Mouse (Mus musculus) right cerebral cortex, postnatal 10 days (tissue): Measurements from ENCODE around the gene Cbx2.

ENCODE experiments used
- DNase-seq, 2 experiments: peaks; one replicate each; pipeline ENCODE4 v3.0.0; 2021; ENCODE audit warnings: low spot score in 2 of 2

The Cbx2 gene

DNA sequence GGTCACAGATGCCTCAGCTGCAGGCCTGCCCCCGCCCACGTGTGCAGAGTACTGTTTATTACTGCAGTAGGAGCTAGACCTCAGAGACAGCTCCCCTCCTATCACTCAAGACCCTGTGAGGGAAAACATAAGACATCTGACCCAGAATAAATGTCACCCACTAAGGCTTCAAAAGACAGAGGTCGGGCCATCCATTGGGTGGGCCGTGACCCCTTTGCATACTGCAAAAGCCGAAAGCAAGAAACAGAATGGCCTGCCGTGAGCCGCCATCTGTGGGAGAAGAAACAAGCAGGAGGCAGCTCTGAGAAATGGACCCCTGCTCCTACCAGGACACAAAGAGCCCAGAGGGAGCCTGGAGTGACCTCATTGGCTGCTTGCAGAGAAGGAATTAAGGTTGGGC, 5.3 kb upstream of the Cbx2 start:
- no peak for DNase-seq

DNA sequence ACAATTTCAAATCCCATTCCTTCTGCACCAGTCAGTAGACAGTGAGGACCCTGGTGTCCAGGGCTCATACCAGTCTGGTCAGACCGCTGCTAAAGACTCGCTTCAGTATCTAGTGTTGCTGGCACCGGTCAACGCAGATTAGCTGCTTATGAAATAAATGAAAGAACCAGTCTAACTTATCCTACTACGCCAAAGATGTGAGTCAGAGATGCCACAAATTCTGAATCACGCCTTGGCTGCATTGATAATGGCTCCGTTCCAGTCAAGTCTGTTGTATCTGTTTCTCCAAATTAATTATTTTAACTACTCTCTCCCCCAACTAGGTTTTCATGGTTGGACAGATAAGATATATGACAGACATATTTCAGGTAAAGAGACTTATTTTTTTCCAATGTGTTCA, 1.6 kb upstream of the Cbx2 start:
- DNase-seq, result no peak

DNA sequence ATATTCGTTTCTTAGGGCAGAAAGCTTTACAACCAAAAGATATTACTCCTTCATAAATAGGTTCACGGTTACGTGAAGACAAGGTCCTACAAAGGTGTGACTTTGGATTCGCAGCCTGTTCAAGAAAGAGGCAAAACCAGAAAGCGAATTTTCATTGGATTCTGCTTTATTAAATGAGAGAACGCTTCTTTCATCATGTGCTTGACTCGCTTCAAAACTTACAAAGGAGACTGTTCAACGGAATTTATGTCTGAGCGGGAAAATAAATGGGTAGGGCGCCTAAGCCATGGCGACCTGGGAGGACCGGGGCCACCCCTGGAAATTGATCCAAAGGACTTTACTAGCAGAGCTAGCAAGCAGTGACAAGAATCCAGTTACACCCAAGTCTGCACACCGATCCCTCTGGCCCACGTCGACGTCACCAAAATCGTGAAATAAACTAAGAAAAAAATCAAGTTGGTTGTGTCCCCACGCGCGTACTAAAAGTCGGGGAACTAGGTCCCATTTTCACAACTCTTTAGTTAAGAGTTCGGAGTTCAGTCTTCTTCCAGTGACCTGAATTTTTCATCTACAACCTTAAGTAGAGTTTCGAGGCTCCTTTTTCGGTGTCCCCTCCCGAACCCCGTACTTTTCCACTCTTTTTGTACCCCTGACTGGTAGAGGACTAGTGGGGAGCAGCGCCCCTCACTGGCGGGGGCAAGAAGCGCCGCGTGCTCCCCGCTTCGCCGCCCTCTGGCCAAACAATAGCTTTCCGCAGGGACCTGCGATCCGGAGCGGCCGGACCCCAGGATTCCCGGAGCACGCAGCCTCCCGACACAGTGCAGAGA, 481 bp upstream of the Cbx2 start:
- DNase-seq, result no peak

DNA sequence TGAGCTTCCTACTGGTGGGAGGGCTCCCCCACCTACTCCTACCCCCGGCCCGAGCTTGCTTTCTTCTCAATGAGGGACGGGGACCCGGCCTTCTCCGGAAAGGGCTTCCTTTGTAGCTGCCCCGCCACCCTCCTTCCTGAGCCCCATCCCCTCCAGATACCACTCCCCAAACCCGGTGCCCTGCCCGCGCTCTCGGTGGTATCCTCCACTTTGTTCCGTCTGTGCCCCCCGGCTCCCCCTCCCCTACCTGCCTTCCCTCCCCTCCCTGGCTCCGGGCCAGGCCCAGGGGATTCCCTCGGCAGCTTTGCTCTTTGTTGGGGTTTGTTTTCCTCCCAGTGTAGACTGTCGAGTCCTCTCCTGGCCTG, 836 bp downstream of the Cbx2 start:
- DNase-seq, result peak in 1 of 2 experiments; percentile 39

DNA sequence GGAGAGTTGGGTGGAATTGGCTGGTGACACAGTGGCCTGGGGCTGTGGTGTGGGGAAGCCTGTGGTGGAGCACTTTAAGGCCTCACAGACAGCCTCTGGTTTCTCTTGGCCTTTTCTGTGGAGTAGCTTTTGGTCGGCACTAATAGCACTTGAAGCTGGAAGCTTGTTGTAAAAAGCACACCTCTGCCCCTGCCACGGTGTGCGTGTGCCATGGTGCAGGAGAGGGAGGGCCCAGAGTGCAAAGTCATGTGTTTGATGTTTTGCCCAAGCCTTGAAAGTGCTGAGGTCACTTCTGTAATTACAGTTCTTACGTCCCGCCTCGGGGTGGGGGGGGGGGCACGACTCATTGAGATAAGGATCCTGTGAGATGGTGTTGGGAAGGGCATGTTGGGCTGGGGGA, 1.5 kb downstream of the Cbx2 start:
- no peak for DNase-seq

DNA sequence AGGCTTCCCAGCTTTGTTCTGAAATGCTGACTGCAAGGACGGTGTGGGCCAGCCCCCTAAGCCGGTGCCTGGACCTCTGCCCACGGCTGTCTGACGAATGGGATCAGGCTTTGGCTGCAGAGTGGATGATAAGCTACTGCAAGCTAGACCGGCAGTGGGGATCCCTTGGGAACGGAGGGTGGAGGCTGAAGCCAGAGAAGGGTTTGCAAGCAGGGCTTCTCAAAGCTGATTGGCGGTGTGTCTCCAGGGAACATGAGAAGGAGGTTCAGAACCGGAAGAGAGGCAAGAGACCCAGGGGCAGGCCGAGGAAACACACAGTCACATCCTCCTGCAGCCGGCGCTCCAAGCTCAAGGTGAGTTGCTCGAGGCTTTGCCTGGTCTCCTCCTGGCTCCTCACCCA, 3.4 kb downstream of the Cbx2 start:
- no peak for DNase-seq

DNA sequence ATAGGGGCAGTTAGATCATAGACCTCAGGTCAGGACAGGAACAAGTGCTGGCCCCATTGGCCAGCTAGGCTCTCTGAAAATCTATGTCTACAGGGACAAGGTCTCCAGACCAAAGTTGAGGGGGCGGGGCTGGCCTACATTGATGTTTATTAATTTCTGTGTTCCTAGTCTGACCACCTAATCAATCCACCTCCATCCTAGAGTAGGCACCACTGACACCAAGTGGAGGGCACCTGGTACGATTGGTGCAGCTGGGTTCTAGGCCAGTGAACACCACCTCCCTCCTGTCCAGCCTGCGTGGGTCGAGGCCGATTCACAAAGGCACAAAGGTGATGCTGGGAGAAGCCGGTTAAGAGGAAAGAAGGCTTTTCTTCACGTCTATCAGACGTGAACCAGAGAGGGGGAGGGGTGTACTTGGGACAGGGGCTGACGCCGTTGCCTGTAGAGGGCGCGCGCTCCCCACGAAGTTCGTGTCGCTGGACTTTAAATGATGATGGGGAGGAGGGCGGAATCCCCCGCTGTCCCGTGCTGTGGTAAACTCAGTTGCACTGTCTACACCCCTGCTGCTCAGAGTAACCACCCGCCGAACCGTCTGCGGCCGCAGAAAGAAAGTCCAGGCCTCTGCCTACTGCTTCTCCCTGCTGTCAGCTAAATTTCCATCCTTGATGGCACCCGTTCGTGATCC, 11.3 kb downstream of the Cbx2 start:
- DNase-seq, result peak; percentile 79 to 87

DNA sequence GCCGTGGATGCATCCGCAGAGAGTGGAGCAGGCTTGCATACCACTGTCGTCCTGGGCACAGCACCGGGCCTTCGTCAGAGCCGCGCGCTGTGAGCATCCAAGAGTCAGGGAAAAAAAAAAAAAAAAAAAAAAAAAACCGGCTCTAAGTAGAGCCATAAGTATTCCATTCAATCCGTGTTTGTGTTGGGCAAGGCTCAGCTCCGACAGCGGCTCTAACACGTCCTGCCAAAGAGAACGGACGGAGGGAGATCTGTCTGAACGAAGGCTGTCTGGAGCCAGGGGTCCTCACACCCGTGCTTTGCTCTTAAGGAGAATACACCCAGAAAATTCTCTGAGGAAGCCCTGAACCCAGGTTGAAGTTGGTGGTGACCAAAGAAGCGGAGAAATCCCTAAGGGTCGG, 11.9 kb downstream of the Cbx2 start:
- peak in 1 of 2 experiments; percentile 43 for DNase-seq

DNA sequence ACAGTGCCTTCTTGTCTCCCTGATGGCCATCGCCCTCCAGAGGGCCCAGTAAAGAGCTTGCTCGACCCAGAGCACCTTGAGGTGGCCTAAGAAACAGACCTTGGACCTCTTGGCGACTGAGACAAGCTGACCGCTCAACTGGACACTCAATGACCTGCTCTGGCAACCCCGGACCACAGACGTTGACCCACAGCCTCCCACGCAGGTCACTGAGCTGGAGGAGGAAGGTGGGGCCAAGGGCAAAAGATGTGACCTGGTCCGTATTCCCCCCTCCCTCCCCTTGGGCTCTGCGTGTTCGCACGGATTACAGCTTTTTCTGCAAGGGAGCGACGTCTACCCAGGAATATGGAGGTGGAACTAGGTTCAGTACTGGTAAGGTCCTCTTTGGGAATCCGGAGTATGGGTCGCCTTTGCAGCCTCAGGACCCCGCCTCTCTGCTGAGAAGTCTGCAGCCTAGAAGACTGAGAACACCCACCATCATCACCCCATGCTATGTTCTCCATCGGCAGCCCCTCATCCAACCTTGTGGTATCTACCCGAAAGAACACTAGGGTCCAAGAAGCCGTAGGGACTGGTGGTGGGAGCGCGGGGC, 12.4 kb downstream of the Cbx2 start:
- peak; percentile 39 to 53 for DNase-seq

DNA sequence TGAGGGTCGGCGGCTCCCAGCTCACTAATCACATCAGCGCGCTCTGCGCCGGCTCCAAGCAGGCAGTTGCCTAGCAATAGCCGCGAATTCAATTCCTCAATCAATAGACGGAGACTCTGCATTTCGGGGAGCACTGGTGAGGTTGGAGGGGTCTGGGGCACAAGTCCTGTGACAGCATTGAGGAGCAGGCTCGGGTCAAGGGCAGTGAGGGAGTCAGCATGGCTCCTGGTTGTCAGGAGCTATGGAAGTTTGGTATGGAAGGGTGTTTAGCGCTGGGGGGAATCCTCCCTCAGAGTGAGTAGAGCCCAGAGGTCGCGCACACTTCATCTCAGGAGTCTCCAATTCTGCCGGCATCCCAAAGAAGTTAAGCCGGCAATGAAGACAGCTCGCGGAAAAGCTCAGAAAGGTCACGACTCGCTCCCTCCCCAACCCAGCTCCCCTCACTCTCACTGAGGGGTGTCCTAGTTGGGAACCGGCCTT, 13.0 kb downstream of the Cbx2 start:
- peak; percentile 44 to 50 for DNase-seq

DNA sequence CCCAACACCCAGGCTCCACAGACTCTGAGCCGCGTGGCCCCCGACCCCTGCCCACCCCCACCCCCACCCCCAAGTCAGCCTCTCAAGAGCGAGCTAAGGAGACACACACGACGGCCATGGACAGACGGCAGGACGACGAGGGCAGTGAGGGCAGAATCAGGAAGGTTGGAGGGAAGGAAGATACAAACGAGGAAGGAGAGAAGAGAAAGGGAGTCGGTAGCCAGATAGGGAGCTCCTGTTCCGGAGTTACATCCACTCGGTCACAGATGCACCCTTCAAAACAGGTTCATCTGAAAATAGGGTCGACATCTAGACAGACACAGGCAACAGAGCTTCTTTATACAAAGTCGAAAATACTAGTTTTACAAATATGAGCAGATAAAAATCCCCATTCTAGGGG, 13.7 kb downstream of the Cbx2 start:
- no peak for DNase-seq

DNA sequence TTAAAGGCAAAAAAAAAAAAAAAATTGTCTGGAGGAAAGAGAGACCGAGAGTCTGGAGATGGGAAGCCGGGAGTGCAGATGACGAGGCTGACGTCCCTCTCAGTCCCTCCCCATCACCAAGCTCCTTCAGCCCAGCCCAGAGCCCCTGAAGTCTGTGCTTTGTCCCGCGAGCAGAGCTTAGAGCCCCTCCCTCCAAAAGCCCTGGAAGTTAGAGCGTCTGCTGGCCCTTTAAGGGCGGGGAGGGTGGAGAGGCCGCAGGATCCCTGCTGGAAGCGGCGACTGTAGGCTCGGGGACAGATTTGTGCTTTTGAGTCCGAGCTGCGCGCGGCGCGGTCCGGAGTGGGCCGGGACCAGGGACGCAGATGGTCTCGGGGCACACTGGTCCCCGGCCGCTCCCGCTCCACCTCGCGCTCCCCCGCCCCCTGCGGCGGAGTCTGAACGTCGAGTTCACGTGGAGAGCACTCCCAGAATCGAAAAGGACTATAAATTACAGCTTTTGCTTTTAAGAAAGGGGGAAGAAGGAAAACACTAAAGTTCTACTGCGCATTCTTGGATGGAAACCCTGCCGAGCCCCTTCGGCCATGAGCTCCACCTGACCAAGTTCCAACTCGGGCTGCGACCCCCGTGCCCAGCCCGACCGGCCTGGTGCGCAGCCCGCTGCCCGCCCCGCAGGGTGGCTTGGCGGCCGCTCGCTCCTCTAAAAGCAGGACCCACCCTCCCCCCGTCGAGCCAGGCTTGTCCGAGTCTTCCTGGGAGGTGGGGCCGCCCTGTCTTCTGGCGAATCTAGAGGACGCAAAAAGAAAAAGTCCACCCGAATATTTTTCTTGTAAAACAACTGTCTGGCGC, 14.4 kb downstream of the Cbx2 start:
- peak; percentile 35 to 37 for DNase-seq

DNA sequence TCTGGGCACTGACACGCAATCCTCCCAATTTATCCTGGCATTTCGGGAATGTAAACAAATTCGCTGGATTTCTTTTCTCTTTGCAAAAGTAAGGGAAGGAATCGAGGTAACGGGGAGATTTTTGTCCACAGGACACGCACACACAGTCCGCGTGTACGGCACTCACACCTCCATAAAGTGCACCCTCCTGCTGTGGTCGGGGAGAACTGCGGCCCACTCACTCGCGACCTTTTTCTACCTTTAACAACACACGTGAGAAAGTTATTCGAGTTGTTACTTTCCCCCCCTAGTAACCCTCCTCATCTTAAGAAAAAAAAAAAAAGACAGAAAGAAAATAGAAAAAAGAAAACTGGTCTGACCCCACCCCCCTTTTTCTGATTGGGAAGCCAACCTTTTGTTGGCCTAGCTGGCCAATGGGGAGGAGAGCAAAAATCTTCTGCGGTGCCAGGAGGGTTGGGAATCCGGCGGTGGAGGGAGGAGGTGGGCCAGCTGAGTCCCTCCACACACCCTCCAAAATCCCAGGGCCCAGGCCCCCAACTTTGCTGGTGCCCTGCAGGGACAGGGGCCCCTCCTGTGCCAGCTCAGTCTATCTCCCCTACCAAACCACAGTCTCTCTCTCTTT, 15.1 kb downstream of the Cbx2 start:
- peak; percentile 36 to 40 for DNase-seq

DNA sequence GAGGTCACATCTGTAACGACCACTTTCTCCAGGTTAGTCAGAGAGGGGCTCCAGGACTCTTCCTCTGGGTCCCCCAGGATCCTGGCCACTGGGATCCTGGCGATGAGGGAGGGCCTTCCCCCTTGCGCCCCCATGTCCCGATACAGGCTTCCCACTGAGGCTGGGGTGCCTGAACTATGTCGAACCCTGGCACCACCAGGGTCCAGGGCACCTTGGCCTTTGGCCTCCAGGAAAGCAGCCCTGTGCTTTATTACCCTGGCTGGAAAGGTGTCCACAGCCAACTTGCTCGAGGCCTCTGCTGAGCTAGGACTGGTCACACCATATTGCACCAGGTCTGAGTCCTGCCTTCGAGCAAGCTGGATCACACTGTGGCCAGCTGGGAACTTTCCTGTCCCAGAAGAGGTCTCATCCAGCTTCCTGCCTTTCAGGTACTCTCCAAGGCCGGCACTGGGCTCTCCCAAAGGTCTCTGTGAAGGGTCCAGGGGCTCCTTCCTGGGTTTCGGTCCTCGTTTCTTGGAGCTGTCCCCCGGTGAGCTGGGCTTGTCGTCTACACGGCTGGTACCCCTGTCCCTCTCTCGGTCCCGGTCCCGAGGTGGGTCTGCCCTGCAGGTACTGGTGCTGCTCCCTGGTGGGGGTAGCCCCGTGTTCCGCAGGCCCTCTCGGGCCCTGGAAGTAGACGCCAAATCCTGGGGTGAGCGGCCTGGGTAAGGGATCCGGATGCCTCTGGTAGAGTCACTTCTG, 16.2 kb downstream of the Cbx2 start:
- DNase-seq, result peak; percentile 33 to 42

DNA sequence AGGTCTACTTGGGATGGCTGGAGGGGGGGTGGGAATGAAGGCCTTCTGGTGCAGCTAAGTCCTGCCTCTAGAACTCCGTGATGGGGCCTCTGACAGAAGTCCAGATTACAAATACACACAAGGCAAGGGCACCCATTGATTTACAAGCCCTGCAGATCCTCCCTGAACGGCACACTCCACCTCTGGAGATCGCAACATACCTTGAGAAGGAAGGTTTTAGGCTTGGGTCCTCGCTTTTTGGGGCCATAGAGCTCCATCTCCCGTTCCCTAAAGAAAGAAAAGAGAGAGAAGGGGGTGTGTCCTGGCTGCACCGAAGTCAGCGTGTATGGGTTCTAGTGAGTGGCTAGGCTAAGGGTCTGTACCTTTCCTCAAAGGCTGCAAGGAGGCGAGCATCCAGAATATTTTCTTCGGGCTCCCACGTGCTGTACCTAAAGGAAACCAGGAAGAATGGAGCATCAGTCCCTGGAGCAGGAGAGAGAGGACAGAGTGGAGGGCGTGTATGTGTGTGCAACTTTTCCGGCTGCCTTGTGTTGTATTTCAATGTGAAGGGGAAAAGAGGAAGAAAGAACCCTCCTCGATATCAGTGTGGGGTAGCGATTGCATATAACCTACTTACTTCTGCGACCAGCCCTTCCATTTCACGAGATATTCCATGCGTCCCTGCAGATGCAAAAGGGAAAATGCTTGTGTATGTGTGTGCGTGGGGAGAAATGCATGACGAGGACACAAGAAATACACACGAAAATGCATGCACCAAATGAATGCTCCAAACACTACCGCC, 17.2 kb downstream of the Cbx2 start:
- peak in 1 of 2 experiments; percentile 24 for DNase-seq

DNA sequence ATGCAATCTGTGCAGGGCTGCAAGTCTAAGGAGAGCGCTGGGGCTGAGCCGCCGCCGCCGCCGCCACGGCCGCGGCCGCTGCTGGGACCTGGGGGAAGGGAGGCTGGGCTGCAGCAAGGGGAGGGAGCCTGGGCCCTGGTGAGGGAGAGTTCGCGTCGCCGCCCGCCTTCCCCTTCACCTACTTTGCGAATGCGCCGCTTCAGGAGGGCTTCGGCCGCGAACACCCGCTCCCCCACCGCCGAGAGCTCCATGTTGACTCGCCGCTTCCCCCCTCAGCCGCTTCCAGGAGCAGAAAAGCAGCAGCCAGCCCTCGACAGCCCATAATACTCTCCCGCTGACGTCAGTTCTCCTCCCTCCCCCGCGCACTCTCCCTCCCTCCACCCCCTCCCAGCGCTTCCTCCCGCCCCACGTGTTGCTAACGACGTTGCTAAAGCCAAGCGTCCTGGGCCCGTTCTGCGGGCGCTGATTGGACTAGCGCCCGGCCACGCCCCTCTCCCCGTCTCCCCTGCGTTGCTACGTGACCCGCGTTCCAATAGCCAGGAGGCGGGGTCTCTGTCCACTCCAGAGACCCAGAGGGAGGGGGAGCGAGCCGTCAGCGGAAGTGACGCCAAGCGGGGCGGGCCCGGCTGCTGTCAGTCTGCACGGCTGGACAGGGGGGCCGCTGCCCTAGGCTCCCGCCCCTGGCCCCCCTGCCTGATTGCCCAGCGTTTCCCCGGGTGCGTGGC, 18.0 kb downstream of the Cbx2 start, which contains the start of gene Cbx8:
Cbx8 (minus strand) TSS at position 370 of the 725 bp plus-strand sequence.
- peak; percentile 100 for DNase-seq

DNA sequence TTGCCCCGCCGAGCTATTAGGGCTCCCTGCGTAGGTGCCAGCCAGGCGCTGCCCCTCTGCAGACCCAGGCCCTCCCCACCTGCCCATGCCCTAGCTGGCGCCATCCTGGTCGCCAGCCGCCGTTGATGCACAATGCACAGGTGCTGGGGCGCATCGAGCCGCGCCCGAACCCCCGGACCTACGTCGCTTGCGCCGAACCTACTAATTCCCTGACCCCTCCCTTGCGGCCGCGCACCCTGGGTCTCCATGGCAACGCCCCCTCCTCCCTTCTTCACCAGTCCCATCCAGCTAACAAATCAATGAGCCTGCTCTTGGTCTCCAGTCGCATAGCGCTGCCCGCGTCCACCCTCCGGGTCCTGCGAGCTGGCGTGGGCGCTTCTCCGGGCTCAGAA, 18.6 kb downstream of the Cbx2 start:
- peak; percentile 87 to 91 for DNase-seq

DNA sequence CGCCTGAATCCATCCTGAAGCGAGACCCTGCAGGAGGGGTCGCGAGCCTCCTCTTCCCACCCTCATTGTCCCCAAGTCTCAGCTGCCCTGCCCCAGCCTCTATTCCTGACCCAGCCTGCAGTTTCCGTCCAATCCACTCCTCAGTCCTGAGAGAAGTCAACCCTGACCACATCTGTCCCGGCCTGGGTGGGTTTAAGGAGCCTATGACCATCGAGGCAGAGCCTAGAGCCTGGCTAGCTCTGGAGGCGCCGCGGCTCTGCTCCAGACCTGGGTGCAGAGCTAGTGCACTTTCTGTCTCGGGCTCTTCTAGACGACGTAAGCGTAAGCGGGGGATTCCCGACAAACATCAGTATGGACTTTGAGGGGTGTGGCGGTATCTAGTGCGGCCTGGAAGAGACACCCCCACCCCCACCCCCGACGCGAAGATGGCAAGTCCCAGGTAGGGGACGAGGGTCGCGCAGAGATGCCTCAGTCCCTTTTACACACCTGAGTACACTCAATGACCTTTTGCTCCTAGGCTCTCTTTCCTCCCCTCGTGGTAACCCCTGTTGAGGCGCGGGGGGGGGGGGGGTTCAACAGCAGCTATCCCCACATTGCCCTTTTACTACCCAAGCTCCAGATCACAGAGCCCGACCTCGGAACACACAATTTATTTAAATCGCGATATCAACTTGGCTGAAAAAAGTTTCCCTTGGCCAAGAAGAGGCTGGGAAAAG, 19.1 kb downstream of the Cbx2 start:
- no peak for DNase-seq
